Mouse (Mus musculus) forebrain, embryonic 14.5 days (tissue): Measurements from ENCODE around the gene Wasf3. TPM values are rescaled to one million over a fixed set of nuclear protein-coding genes. Genes with fewer than 3 reads are reported as not detected.
"Not testable (repeated sequence)": the region's sequence is repeated elsewhere in the genome, so short reads cannot be mapped to it uniquely, and the experiment has no call there.

Experiments used
- ATAC-seq: fragments of 200-750 bp; cut with Nextera tagmentation; 2 replicates; pipeline ENCODE4 v1.8.0; 2017; ENCODE audit warnings: mild to moderate bottlenecking, moderate library complexity
- DNase-seq: peaks from one replicate; pipeline ENCODE4 v3.0.0-alpha.2; 2015; ENCODE audit warnings: low spot score
- H3K27ac ChIP-seq: fragments of 300-500 bp; sonication (generic); 2 replicates; pipeline ENCODE4 v1.5.1; 2014; ENCODE audit warnings: low read depth, mild to moderate bottlenecking, control low read depth, low read length, moderate library complexity
- H3K27me3 ChIP-seq: fragments of 300-500 bp; sonication (generic); replicated peaks from 2 replicates; pipeline ENCODE4 v1.6.1; 2014; ENCODE audit warnings: low read length, control low read depth, mixed read lengths; ENCODE audit not compliant: control insufficient read depth, insufficient read depth
- H3K36me3 ChIP-seq: fragments of 300-500 bp; sonication (generic); 2 replicates; pipeline ENCODE4 v1.6.1; 2014; ENCODE audit warnings: low read length, control low read depth; ENCODE audit not compliant: control insufficient read depth, insufficient read depth
- H3K4me1 ChIP-seq: fragments of 300-500 bp; sonication (generic); 2 replicates; pipeline ENCODE4 v1.6.1; 2014; ENCODE audit warnings: antibody characterized with exemption, low read length, control low read depth; ENCODE audit not compliant: control insufficient read depth, insufficient read depth
- H3K4me2 ChIP-seq: fragments of 300-500 bp; sonication (generic); 2 replicates; pipeline ENCODE4 v1.6.1; 2014; ENCODE audit warnings: mild to moderate bottlenecking, control low read depth, low read length
- H3K4me3 ChIP-seq: fragments of 300-500 bp; sonication (generic); 2 replicates; pipeline ENCODE4 v1.5.1; 2014; ENCODE audit warnings: low read depth, low read length, control low read depth
- H3K9ac ChIP-seq: fragments of 300-500 bp; sonication (generic); 2 replicates; pipeline ENCODE4 v1.6.1; 2014; ENCODE audit warnings: mild to moderate bottlenecking, low read length, control low read depth, moderate library complexity
- H3K9me3 ChIP-seq: fragments of 300-500 bp; sonication (generic); replicated peaks from 2 replicates; pipeline ENCODE4 v1.6.1; 2016; ENCODE audit warnings: low read length, control low read depth, mixed read lengths; ENCODE audit not compliant: control insufficient read depth
- WGBS: fragments of 180-500 bp; shearing (Covaris S2); extraction: QIAGEN DNeasy Blood & Tissue Kit; methylation state at CpG from one replicate; pipeline ENCODE4 v1.1.7; 2014; 5-methylcytosine and 5-hydroxymethylcytosine counted together
- polyA plus RNA-seq: library from polyadenylated mRNA; unstranded; fragments of >200 nt; fragmentation: Nextera tagmentation; extraction: Ambion mirVana; gene quantifications from 2 replicates; pipeline ENCODE4 v1.2.1, GENCODE M21; 2014

Wasf3 gene
- polyA plus RNA-seq, 1 experiment from 2014 or later = 5.3 TPM

GRCm38 (mm10) chr5:146385989-146386388 lies 1.2 kb downstream of the Wasf3 start:
- no peak for ATAC-seq
- WGBS = 2% methylated on average over 13 of the region's 13 CpGs

GRCm38 (mm10) chr5:146386906-146387305 lies 2.1 kb downstream of the Wasf3 start:
- H3K9me3 ChIP-seq = no peaks in the 10 kb centered on the region
- DNase-seq = no peak
- no peaks in the 10 kb centered on the region for H3K36me3 ChIP-seq
- no peak for ATAC-seq
- WGBS = 92% methylated on average over 4 of the region's 4 CpGs
- H3K27ac ChIP-seq = no peak overlapping the region
- no peak overlapping the region for H3K4me2 ChIP-seq
- no peak overlapping the region for H3K4me3 ChIP-seq
- no peak overlapping the region for H3K9ac ChIP-seq
- no peaks in the 10 kb centered on the region for H3K27me3 ChIP-seq
- H3K4me1 ChIP-seq = peaks cover 7% of the 10 kb centered on the region

More at GRCm38 (mm10) chr5:146385989-146386388, 1.2 kb downstream of the Wasf3 start:
- H3K36me3 ChIP-seq = no peaks in the 10 kb centered on the region
- DNase-seq = peak; percentile 22
- peaks cover 7% of the 10 kb centered on the region for H3K4me1 ChIP-seq
- H3K9ac ChIP-seq = peak overlapping the region; percentile 75
- H3K4me2 ChIP-seq = peak overlapping the region; percentile 82
- H3K27ac ChIP-seq = no peak overlapping the region
- H3K4me3 ChIP-seq = peak overlapping the region; percentile 73
- no peaks in the 10 kb centered on the region for H3K9me3 ChIP-seq
- H3K27me3 ChIP-seq = no peaks in the 10 kb centered on the region

GRCm38 (mm10) chr5:146394563-146394962 lies 9.8 kb downstream of the Wasf3 start:
- H3K4me1 ChIP-seq = no peaks in the 10 kb centered on the region
- WGBS = 88% methylated on average over 7 of the region's 7 CpGs
- no peak overlapping the region for H3K9ac ChIP-seq
- H3K4me3 ChIP-seq = no peak overlapping the region
- no peak for ATAC-seq
- H3K27ac ChIP-seq = no peak overlapping the region
- no peaks in the 10 kb centered on the region for H3K27me3 ChIP-seq
- no peaks in the 10 kb centered on the region for H3K36me3 ChIP-seq
- DNase-seq = no peak
- H3K4me2 ChIP-seq = no peak overlapping the region
- H3K9me3 ChIP-seq = peaks cover 13% of the 10 kb centered on the region

GRCm38 (mm10) chr5:146397253-146397652 lies 12.5 kb downstream of the Wasf3 start:
- Histone ChIP-seq H3K27me3 (no peaks in the 10 kb centered on the region), H3K4me1 (no peaks in the 10 kb centered on the region), H3K27ac (no peak overlapping the region), H3K4me3 (no peak overlapping the region), H3K4me2 (no peak overlapping the region), H3K9ac (no peak overlapping the region), H3K9me3 (peaks cover 13% of the 10 kb centered on the region), H3K36me3 (no peaks in the 10 kb centered on the region)
- DNase-seq = no peak
- WGBS = 89% methylated on average over 5 of the region's 5 CpGs
- ATAC-seq = no peak

GRCm38 (mm10) chr5:146398386-146399115 lies 13.8 kb downstream of the Wasf3 start:
- Histone ChIP-seq H3K4me2 (no peak overlapping the region), H3K4me1 (no peaks in the 10 kb centered on the region), H3K9ac (no peak overlapping the region), H3K27ac (no peak overlapping the region), H3K36me3 (no peaks in the 10 kb centered on the region), H3K9me3 (peaks cover 13% of the 10 kb centered on the region), H3K27me3 (no peaks in the 10 kb centered on the region), H3K4me3 (no peak overlapping the region)
- no peak for ATAC-seq
- WGBS = 97% methylated on average over 7 of the region's 7 CpGs
- no peak for DNase-seq

- not testable (repeated sequence) for H3K4me1 ChIP-seq
- WGBS = 94% methylated on average over 6 of the region's 6 CpGs
Observed at GRCm38 (mm10) chr5:146401012-146401411, 16.2 kb downstream of the Wasf3 start.

GRCm38 (mm10) chr5:146402311-146402710 lies 17.5 kb downstream of the Wasf3 start:
- Histone ChIP-seq H3K9me3 (no peaks in the 10 kb centered on the region), H3K4me2 (no peak overlapping the region), H3K9ac (no peak overlapping the region), H3K4me3 (no peak overlapping the region), H3K4me1 (no peaks in the 10 kb centered on the region), H3K27ac (no peak overlapping the region), H3K36me3 (no peaks in the 10 kb centered on the region), H3K27me3 (no peaks in the 10 kb centered on the region)
- WGBS = 31% methylated on average over 11 of the region's 11 CpGs
- no peak for ATAC-seq
- no peak for DNase-seq

More at GRCm38 (mm10) chr5:146401012-146401411, 16.2 kb downstream of the Wasf3 start:
- not testable (repeated sequence) for ATAC-seq, H3K27me3 ChIP-seq, H3K27ac ChIP-seq, H3K9me3 ChIP-seq, DNase-seq, H3K4me2 ChIP-seq, H3K9ac ChIP-seq, H3K4me3 ChIP-seq, H3K36me3 ChIP-seq

- Histone ChIP-seq H3K27ac (no peak overlapping the region), H3K36me3 (no peaks in the 10 kb centered on the region), H3K4me3 (no peak overlapping the region), H3K27me3 (no peaks in the 10 kb centered on the region), H3K4me1 (no peaks in the 10 kb centered on the region), H3K9me3 (no peaks in the 10 kb centered on the region), H3K9ac (no peak overlapping the region), H3K4me2 (no peak overlapping the region)
- whole genome bisulfite sequencing = 36% methylated on average over 2 of the region's 2 CpGs
- ATAC-seq (no peak), DNase-seq (no peak)
Observed at GRCm38 (mm10) chr5:146403923-146404322, 19.1 kb downstream of the Wasf3 start.

GRCm38 (mm10) chr5:146406133-146406532 lies 21.3 kb downstream of the Wasf3 start:
- Histone ChIP-seq H3K27me3 (no peaks in the 10 kb centered on the region), H3K27ac (no peak overlapping the region), H3K4me3 (no peak overlapping the region), H3K9me3 (no peaks in the 10 kb centered on the region), H3K9ac (no peak overlapping the region), H3K36me3 (no peaks in the 10 kb centered on the region), H3K4me1 (no peaks in the 10 kb centered on the region), H3K4me2 (no peak overlapping the region)
- WGBS = 100% methylated on average over 1 of the region's 1 CpGs
- DNase-seq (no peak), ATAC-seq (no peak)
